Mouse (Mus musculus): ENCODE data around the gene Baz2b.

GRCm38 (mm10) chr2:60148651-60149050 is 61.0 kb downstream of the Baz2b start:
- TF ChIP-seq CTCF (conservative IDR thresholded peaks at IDR 0.05; ENCODE audit: low read length) = no peak
- no peak for TF ChIP-seq NANOG (IDR thresholded peaks at IDR 0.05; ENCODE audit: borderline replicate concordance, low read length)
